Comparison of ENCODE assay signal across 27 mouse cellular contexts in the genomic region with DNA sequence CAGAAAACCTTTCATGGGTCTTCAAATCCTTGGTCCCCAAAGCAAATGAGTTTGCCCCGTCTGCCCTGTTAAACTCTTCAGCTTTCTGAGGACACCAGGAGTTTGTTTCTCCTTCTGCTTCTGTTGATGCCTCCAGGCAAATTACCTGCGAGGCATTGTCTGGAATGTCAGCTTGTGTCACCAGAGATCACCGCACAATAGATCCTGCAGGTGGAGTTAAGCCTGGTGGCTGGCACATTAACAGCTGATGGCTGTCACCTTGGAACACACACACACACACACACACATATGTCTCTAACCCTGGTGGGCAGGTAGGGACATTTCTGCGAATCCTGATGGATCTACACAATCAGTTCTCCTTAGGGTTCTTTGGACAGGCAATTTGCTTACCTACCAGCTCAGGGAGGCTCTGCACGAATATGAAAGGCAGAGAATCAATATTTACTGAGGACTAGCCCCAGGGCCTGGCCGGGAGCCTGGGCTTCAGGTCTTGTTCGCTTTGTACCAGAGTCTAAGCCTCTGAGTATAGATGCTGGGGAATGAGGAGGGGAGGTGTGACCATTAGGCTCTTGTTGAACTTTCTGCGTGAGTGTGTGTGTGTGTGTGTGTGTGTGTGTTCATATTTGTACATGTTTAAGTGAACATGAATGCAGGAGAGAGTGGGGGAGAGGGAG.
DNase-seq lines count a peak whose midpoint lies in the region; ATAC-seq and TF ChIP-seq lines count a peak whose summit lies in the region.
"Had no signal": no experiment of that assay in that cellular context is flagged by ENCODE, and none has a peak within 500 bp of the region (broad histone marks: within the 10 kb centered on the region; RNA-seq: fewer than 3 reads in every experiment).

No protein-coding gene starts in this region.

- TF ChIP-seq POLR2A in lung, adult 2 months (IDR thresholded peaks at IDR 0.05; ENCODE audit: borderline replicate concordance, extremely low read depth, low read depth, low read length) = no peak

- H3K4me3 ChIP-seq in lung, adult 2 months (replicated peaks; ENCODE audit: extremely low read depth, low read depth, low read length) = no peak overlapping the region
- H3K4me3 ChIP-seq in stomach, embryonic 16.5 days (replicated peaks; ENCODE audit: low read length) = no peak overlapping the region
- H3K4me3 ChIP-seq: embryonic facial prominence, embryonic 13.5 days; erythroblast, embryonic 14.5 days; forebrain, embryonic 13.5 days; heart, adult 2 months; hindbrain, embryonic 13.5 days; megakaryocyte, embryonic 14.5 days; midbrain, embryonic 15.5 days; neural tube, embryonic 12.5 days had no signal

- peak overlapping the region; percentile 62 for H3K27ac ChIP-seq in stomach, embryonic 16.5 days (ENCODE audit: low read length)
- H3K27ac ChIP-seq: embryonic facial prominence, embryonic 13.5 days; forebrain, embryonic 13.5 days; heart, adult 2 months; hindbrain, embryonic 13.5 days; liver, embryonic 14.5 days; midbrain, embryonic 15.5 days; neural tube, embryonic 12.5 days had no signal

- peak; percentile 89 for ATAC-seq in stomach, embryonic 16.5 days (ENCODE audit: insufficient read depth, low FRiP score)
- ATAC-seq: activated CD4-positive, CD25-positive, alpha-beta regulatory T cell, adult 4 months; forebrain, embryonic 13.5 days; midbrain, embryonic 15.5 days had no signal

- H3K9ac ChIP-seq in stomach, embryonic 16.5 days (ENCODE audit: low read length) = no peak overlapping the region
- H3K9ac ChIP-seq: embryonic facial prominence, embryonic 13.5 days; forebrain, embryonic 13.5 days; hindbrain, embryonic 13.5 days; liver, embryonic 14.5 days; midbrain, embryonic 15.5 days; neural tube, embryonic 12.5 days had no signal

- no peaks in the 10 kb centered on the region for H3K27me3 ChIP-seq in stomach, embryonic 16.5 days (ENCODE audit: control insufficient read depth, insufficient read depth, low read length)
- H3K27me3 ChIP-seq: embryonic facial prominence, embryonic 13.5 days; forebrain, embryonic 13.5 days; hindbrain, embryonic 13.5 days; megakaryocyte, embryonic 14.5 days; midbrain, embryonic 15.5 days; neural tube, embryonic 12.5 days had no signal

- H3K4me1 ChIP-seq in lung, adult 2 months (ENCODE audit: control insufficient read depth, insufficient read depth, low read length) = no peaks in the 10 kb centered on the region
- H3K4me1 ChIP-seq in stomach, embryonic 16.5 days (ENCODE audit: control insufficient read depth, insufficient read depth, low read length) = 0 out of 2 replicates have a peak, but pooled peaks cover 3% of the 10 kb centered on the region
- H3K4me1 ChIP-seq: embryonic facial prominence, embryonic 13.5 days; forebrain, embryonic 13.5 days; hindbrain, embryonic 13.5 days; megakaryocyte, embryonic 14.5 days; midbrain, embryonic 15.5 days; neural tube, embryonic 12.5 days had no signal

- no peaks in the 10 kb centered on the region for H3K36me3 ChIP-seq in stomach, embryonic 16.5 days (ENCODE audit: control insufficient read depth, insufficient read depth, low read length)
- H3K36me3 ChIP-seq: embryonic facial prominence, embryonic 13.5 days; G1E; hindbrain, embryonic 13.5 days; midbrain, embryonic 15.5 days; neural tube, embryonic 12.5 days had no signal

- intact Hi-C loops in left cerebral cortex, postnatal 10 days (cut with DNase I) = no loop called here

- H3K9me3 ChIP-seq in stomach, embryonic 16.5 days (replicated peaks; ENCODE audit: control insufficient read depth, low read length) = no peaks in the 10 kb centered on the region
- H3K9me3 ChIP-seq: embryonic facial prominence, embryonic 13.5 days; forebrain, embryonic 13.5 days; hindbrain, embryonic 13.5 days; megakaryocyte, embryonic 14.5 days; midbrain, embryonic 15.5 days; neural tube, embryonic 12.5 days had no signal

- WGBS in lung, adult 2 months = 76% methylated on average over 8 of the region's 8 CpGs
- 60% methylated on average over 8 of the region's 8 CpGs for WGBS in stomach, embryonic 16.5 days

- DNase-seq in lung, adult 18-20 months = peak; percentile 68 to 73
- DNase-seq in lung, postnatal 14 days = no peak
- DNase-seq in lung, adult 2 months = no peak
- peak; percentile 26 for DNase-seq in lung, postnatal 10 days
- DNase-seq in left cerebral cortex, postnatal 10 days (ENCODE audit: extremely low spot score in 1 of 2, low spot score in 2 of 2) = no peak
- DNase-seq in right cerebral cortex, adult 2 months (ENCODE audit: low spot score in 2 of 2) = no peak
- DNase-seq: adrenal gland, adult 8-10 months; cerebellum, adult 2 months; cerebellum, postnatal 36 days; embryo, embryonic 11 days; gastrocnemius, postnatal 36 days; heart, adult 2 months; kidney, postnatal 10 days; retina, postnatal 1 day; thymus, adult 2 months; thymus, postnatal 4 days had no signal

- H3K4me2 ChIP-seq in stomach, embryonic 16.5 days (ENCODE audit: low read depth, low read length) = no peak overlapping the region
- H3K4me2 ChIP-seq: embryonic facial prominence, embryonic 13.5 days; forebrain, embryonic 13.5 days; hindbrain, embryonic 13.5 days; midbrain, embryonic 15.5 days; neural tube, embryonic 12.5 days had no signal

- 0 out of 2 replicates have a peak, but pooled peaks have one; percentile 5 for TF ChIP-seq CTCF in lung, adult 2 months (IDR thresholded peaks at IDR 0.05; ENCODE audit: insufficient read depth, low read length)

Comparison
In these comparisons a context has a peak if more than half of its experiments do, and no peak if none do; other contexts are left out.
1. DNase-seq: peak in lung, adult 18-20 months (2 of 2) and lung, postnatal 10 days (single experiment); none in lung, postnatal 14 days (single experiment), lung, adult 2 months (single experiment), left cerebral cortex, postnatal 10 days (0 of 2) and right cerebral cortex, adult 2 months (0 of 2).